Mouse (Mus musculus) neutrophil, adult 5-6 weeks (primary cell): ENCODE data around the gene Pbrm1. TPM values are rescaled to one million over a fixed set of nuclear protein-coding genes. Genes with fewer than 3 reads are reported as not detected.

Experiments used
- ATAC-seq: fragments of 151-379, 151-347 bp; 2 replicates; pipeline ENCODE4 v1.8.0; 2017; ENCODE audit warnings: mild to moderate bottlenecking, moderate TSS enrichment; ENCODE audit not compliant: insufficient number of reproducible peaks, poor library complexity, low FRiP score, severe bottlenecking; ENCODE audit errors: extremely low read depth
- total RNA-seq: library from RNA; stranded (forward); fragments of 200-1000 nt; gene quantifications from 2 replicates; pipeline ENCODE4 v1.2.3, GENCODE M21; 2017

Gene Pbrm1
- total RNA-seq, result 53.5 and 62.5 TPM in 2 replicates

- peak; percentile 93 for ATAC-seq
Observed at GRCm38 (mm10) chr14:31018860-31019291, at the start of gene Pbrm1, which contains the start of gene Gnl3. TSS of gene Pbrm1 (plus strand) at chr14:31019138. TSS of gene Gnl3 (minus strand) at chr14:31019152.

DNA sequence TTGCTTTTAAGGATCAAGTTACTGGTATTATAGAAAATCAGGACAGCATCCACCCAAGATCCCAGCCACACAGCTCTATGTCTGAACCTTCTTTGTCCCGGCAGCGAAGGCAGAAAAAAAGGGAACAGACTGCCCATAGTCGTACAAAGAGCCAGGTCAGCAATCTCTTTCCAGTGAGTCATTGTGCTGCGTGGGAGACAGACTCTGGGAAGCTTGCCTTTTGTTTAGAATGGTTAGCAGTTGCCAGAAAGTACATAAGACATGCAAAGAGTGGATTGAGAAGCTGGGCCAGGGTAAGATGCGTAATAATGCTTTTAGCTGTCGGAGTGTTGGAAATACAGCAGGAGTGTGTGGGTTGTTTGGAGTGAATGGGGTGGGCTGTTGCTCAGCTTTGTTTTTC lies 44.7 kb upstream of the Pbrm1 start:
- ATAC-seq, result no peak

DNA sequence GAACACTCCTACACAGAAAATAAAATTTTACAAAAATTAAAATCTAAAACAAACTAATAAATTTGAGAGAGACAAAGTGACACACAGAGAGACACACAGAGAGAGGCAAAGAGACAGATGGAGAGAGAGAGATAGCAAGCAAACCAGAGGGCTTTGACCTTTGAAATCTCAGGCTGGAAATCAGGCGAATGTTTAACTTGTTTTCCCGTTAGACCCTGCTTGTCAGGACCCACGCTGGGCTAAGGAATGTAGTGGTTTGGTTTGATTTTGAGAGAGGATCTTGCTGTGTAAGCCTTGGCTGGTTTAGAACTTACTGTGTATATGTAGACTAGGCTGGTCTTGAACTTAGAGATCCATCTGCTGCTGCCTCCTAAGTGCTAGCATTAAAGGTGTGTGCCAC lies 42.7 kb upstream of the Pbrm1 start:
- no peak for ATAC-seq

- no peak for ATAC-seq
Observed at GRCm38 (mm10) chr14:30996417-30996816, 22.5 kb upstream of the Pbrm1 start.

- ATAC-seq, result no peak
Observed at GRCm38 (mm10) chr14:31000356-31000755, 18.6 kb upstream of the Pbrm1 start.

DNA sequence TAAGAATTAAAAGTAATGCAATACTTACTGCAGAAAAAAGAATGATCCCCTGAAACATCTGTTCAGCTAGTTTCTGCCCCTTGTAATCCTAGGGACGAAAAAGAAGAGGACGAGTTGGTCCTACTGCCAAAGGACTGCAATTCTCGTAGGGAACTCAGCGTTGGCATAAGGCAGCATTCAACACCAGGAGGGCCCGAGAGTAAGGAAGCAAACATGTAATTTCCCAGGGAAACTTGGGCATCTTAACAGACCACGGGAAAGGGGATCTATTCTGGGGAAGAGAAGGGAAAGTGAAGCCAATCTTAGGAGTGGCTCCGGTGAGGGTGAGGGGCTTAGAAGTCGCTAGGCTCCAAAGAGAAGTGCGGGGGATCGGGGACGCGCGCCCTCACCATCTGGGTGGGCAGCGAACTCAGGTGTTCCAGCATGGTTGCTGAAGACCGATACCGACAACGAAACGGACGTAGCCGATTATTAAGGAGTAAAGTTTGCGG lies 18.1 kb upstream of the Pbrm1 start:
- ATAC-seq, result no peak

- ATAC-seq, result peak; percentile 64
Observed at GRCm38 (mm10) chr14:31001307-31002205, 17.4 kb upstream of the Pbrm1 start, which contains the start of the genes Glt8d1 and Spcs1. TSS of gene Glt8d1 (plus strand) at chr14:31001400. TSS of gene Spcs1 (minus strand) at chr14:31001672.

- no peak for ATAC-seq
Observed at GRCm38 (mm10) chr14:31004527-31004926, 14.4 kb upstream of the Pbrm1 start.

GRCm38 (mm10) chr14:31006779-31007178 lies 12.2 kb upstream of the Pbrm1 start:
- no peak for ATAC-seq

GRCm38 (mm10) chr14:31011588-31011987 lies 7.3 kb upstream of the Pbrm1 start:
- ATAC-seq, result no peak

DNA sequence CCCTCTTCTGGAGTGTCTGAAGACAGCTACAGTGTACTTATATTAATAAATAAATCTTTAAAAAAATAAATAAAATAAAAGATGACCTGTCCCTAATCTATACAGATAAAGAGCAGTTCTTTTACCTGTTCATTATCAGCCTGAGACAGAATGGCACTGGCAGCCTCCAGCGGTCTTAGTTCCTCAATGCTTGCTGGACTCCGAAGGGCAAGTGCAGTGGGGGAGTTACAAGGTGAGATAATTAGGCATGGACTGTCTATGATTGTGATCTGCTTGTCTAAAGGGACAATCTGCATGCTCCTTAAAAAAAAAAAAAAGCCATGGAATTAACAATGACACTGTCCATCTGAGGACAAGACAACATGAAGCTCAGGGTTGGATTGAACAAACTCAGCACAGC lies 5.0 kb upstream of the Pbrm1 start:
- no peak for ATAC-seq

- no peak for ATAC-seq
Observed at GRCm38 (mm10) chr14:31016063-31016462, 2.9 kb upstream of the Pbrm1 start.

GRCm38 (mm10) chr14:31017854-31018253 lies 1.1 kb upstream of the Pbrm1 start:
- ATAC-seq, result no peak

- ATAC-seq, result peak; percentile 74
Observed at GRCm38 (mm10) chr14:31019331-31020205, 630 bp downstream of the Pbrm1 start.

DNA sequence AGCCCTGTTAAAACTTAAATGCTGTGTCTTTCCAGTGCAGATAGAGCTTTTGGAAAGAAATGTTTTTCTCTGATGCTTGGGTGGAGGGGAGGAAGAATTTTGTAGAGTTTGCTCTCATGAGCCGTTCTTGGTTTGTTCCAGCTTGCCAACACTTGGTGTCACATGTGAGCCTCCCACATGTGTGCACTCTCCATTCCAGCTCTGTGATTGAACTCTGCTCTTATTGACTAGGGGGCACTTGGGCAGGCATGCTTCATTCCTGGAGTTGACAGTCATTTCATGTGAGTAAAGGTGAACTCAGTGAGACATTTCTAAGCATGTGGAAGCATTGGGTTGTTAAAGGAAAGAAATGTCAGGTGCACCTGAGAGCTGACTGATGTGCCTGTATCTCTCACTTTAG lies 3.6 kb downstream of the Pbrm1 start:
- no peak for ATAC-seq

- ATAC-seq, result no peak
Observed at GRCm38 (mm10) chr14:31025785-31026184, 6.8 kb downstream of the Pbrm1 start.

GRCm38 (mm10) chr14:31045296-31045695 lies 26.4 kb downstream of the Pbrm1 start:
- no peak for ATAC-seq

GRCm38 (mm10) chr14:31045817-31046216 lies 26.9 kb downstream of the Pbrm1 start:
- no peak for ATAC-seq

DNA sequence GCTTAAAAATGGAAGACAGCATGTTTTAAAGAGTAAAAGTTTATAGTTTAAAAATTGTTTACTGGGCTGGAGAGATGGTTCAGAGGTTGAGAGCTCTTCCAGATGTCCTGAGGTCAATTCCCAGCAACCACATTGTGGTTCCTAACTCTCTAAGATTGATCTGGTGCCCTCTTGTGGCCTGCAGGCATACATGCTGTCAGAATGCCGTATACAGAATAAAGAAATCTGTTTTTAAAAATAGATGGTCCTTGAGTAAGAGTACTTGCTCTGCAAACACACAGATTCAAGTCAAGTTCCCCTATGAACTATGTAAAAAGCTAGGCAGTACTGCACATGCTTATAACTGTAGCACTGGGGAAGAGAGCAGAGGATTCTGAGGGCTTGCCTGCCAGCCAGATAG lies 43.3 kb downstream of the Pbrm1 start:
- no peak for ATAC-seq
